Mouse (Mus musculus) heart, postnatal 10 days (tissue): Measurements from ENCODE around the gene Cdh18. TPM values are rescaled to one million over a fixed set of nuclear protein-coding genes. Genes with fewer than 3 reads are reported as not detected.
"Not testable (repeated sequence)": the region's sequence is repeated elsewhere in the genome, so short reads cannot be mapped to it uniquely, and the experiment has no call there.

Experiments
- DNase-seq, 2 experiments: peaks; one replicate each; pipeline ENCODE4 v3.0.0; 2021
- intact Hi-C: fragments of 180-260 bp; cut with DNase I; formaldehyde crosslinking; loops from one replicate; pipeline ENCODE4 v1.15.1; 2025
- total RNA-seq, 2 experiments: library from RNA; stranded (reverse); gene quantifications; 2 replicates each; pipeline ENCODE4 v1.2.3; 2021

Cdh18 gene
- under 1 TPM; 0.12 to 0.20 TPM for total RNA-seq

DNA sequence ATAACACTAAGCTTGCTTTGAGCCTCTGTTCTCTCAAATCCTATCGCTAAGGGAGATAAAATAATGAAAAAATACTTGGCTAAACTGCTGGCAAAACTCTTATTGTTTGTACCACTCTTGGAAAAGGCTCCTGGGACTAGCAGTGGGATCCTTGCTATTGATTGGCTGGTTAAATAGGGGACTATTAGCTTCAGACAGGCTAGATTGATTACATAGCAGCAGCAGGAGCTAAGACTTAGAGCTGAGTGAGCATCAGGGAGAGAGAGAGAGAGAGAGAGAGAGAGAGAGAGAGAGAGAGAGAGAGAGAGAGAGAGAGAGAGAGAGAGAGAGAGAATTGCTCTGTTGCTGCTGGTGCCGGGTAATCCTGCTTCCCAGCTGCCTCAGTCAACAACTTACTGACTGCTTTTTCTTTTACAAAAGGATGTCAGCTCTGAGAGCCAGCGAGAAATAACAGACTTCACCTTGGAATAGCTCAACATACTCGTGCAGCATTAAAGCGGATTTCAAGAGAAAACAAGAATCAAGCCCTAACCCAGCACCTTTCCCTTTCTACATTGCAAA is at the start of gene Cdh18:
Gene Cdh18 (plus strand): TSS at position 312 of the 561 bp plus-strand sequence.
- intact Hi-C loops = no loop called here
- DNase-seq = no peak

- DNase-seq = no peak
- intact Hi-C loops = no loop called here
These were observed 37.6 kb upstream of the Cdh18 start for GRCm38 (mm10) chr15:22511271-22511670.

DNA sequence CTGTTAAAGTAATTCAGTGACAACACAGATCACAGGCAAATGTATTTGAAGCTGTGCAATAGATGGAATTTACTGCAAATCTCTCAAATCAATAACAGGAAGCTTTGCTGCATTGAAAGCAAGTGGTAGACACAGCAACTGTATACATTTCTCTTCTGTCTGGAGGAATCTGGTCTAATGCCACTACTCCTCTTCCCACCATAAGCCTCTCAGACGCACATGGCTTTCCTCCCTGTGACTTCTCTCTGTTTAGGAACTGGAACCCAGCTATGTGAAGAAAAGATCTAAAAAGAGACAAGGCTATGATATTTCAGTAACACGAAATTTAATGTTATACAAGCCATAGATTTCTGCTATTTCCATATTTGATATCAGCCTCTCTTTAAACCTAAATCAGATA is 13.0 kb upstream of the Cdh18 start:
- DNase-seq = no peak
- intact Hi-C loops = no loop called here

DNA sequence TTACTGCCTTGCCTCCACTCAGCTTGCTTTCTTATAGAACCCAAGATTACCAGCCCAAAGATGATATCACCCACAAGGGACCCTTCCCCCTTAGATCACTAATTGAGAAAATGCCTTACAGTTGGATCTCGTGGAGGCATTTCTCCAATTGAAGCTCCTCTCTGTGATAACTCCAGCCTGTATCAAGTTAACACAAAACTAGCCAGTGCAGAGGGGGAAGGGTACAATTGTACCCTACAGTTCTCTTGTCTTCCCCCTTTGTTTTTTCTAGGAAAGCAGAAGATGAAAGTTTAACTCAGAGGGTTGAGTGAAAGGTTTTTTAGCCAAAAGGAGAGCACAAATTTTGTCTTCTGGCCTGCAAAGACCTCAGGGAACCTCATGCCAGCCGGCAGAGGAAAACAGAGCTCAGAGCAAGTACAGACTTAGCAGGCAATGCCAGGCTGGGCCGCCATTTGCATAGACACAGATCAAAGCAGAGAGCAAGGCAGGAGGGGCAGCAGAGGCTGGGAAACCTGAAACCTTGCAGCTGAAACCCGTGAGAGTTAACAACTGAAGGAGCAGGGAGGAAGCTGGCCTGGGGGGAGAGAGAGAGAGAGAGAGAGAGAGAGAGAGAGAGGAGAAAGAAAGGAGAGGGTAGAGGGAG is 29.3 kb downstream of the Cdh18 start:
- intact Hi-C loops = no loop called here
- no peak for DNase-seq

DNA sequence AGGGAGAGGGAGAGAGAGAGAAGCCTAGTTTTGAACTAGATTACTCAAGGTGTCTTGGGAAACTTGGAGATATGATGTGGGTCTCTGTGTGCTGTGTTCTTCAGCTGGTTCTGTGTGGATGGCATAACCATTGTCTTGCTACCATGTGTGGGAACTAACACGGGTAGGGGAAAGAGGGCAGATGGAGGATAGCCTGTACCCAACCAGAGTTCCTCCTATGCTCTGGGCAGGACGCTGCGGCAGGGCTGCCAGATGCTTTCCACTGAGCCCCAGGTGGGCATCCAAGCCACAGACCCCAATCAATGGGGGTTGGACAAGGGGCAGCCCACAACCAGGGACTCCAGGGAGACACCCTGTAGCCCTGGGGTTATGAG is 29.8 kb downstream of the Cdh18 start:
- intact Hi-C loops = no loop called here
- no peak for DNase-seq

DNA sequence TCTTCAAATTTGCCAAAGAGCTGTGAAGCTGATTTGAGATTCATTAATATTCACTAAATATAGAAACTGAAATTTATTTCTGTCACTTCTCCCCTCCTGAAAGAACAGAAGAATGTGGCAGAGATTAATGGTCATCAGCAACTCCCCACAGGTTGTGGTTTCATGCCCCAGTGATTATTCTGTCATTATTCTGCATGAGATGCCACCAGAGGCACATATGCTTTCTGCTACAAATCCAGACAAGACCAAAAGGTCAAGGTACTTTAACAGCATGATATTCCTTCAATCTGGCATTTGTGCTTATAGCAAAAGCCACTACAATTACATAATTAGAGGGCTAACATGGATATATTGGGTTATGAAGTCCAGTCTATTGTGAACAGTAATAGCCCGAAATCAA is 35.8 kb downstream of the Cdh18 start:
- DNase-seq = no peak
- intact Hi-C loops = no loop called here

- intact Hi-C loops = no loop called here
- DNase-seq = no peak
These were observed 167.6 kb downstream of the Cdh18 start for GRCm38 (mm10) chr15:22716376-22716775.

GRCm38 (mm10) chr15:22717681-22718080 is 168.9 kb downstream of the Cdh18 start:
- intact Hi-C loops = no loop called here
- no peak for DNase-seq

GRCm38 (mm10) chr15:22726574-22726973 is 177.8 kb downstream of the Cdh18 start:
- DNase-seq = no peak
- intact Hi-C loops = no loop called here

DNA sequence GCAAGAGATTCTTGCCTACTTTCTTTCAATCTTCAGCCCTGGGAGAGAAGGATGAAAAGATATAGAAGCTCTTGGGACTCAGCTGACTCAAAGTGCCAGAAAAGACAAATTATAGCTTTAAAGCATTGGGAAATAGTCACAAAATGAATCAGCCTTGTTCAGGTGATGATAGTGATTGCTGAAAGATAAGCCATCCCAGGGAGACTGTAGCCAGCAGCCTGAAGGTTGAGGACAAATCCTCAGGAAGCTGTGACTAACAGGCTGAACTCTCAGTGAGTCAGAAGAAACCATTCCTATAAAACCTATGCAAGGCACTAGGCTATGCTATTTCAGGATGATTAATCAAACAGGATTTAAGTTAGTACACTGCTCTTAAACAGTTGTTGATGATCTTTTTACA is 184.2 kb downstream of the Cdh18 start:
- DNase-seq = no peak
- intact Hi-C loops = no loop called here

DNA sequence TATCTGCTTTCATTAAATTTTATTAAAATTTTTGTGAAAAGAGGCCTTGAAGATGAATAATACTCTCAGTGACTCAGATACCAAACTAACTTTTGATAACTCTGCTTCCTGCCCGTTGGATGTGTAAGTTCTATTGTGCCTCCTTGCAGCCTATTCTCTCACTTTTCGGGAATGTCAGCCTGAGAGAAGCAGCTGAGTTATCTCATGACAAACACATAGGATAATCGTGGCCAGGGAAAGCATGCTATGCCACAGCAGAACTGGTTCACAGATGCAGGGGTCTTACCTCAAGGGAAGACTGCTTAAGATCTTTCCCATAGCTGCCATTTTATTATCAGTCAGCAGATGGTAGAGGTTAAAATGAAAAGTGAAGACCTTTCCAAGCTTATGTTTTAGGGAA is 187.3 kb downstream of the Cdh18 start:
- intact Hi-C loops = no loop called here
- no peak for DNase-seq

GRCm38 (mm10) chr15:22761257-22761656 is 212.4 kb downstream of the Cdh18 start:
- intact Hi-C loops, DNase-seq: not testable (repeated sequence)

GRCm38 (mm10) chr15:22766591-22766990 is 217.8 kb downstream of the Cdh18 start:
- intact Hi-C loops, DNase-seq: not testable (repeated sequence)

GRCm38 (mm10) chr15:22776346-22776745 is 227.5 kb downstream of the Cdh18 start:
- no peak for DNase-seq
- intact Hi-C loops = no loop called here

DNA sequence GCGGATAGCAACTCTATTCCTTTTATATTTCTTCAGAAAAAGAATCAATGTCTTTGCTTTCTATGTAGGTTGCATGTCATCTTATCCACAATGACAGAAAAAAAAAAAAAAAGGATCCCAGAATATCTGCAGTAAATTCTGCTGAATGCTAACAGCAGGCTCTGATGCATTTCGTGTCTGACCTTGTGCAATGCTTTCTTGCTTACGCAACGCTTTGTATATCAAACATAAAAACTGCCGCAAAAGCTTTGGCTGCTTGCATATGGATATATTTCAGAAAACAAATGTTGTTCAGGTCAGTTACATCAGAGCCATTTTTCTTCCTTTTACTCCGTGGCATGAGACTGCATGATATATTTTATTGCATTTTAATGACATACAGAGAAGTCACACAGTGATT is 240.9 kb downstream of the Cdh18 start:
- intact Hi-C loops = no loop called here
- DNase-seq = no peak

GRCm38 (mm10) chr15:22791791-22792190 is 243.0 kb downstream of the Cdh18 start:
- no peak for DNase-seq
- intact Hi-C loops = no loop called here

- DNase-seq = no peak
- intact Hi-C loops = no loop called here
These were observed 284.3 kb downstream of the Cdh18 start for GRCm38 (mm10) chr15:22833127-22833526.

DNA sequence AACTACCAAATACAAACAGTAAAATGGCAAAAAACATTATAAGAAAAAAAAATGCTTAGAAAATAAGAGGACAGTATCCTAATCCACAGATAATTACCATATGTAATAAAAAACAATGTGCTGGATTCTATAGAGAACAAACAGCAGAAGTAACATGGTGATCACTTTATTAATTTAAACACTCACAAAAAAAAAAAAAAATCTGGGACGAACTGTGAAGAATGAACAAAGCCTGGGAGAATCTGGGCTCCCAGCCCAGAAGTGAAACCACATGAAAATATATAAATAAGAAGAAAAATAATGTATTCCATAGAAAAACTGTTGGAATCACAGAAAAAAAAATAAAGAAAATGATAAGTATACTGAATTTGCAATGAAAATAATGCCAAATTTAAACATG is 288.4 kb downstream of the Cdh18 start:
- intact Hi-C loops = no loop called here
- DNase-seq = no peak

- DNase-seq = no peak
- intact Hi-C loops = no loop called here
These were observed 308.9 kb downstream of the Cdh18 start for GRCm38 (mm10) chr15:22857704-22858103.

DNA sequence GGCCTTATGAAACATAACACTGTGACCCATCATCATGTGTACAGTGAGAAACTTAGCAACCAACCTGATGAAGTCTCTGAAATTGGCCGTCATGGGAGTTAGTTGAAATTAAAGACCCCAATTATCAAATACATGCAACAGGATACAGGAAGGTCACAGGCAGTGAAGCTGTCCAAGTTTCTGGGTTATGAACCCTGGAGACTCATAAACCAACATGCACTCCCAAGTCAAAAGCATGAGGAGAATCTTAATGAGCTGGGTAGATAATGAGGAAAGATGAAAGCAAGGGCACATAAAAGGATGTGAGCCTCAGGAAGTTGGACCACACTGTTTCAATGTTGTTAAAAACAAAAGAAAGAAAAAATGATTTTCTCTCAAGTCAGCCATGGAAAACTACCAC is 321.9 kb downstream of the Cdh18 start:
- intact Hi-C loops = no loop called here

DNA sequence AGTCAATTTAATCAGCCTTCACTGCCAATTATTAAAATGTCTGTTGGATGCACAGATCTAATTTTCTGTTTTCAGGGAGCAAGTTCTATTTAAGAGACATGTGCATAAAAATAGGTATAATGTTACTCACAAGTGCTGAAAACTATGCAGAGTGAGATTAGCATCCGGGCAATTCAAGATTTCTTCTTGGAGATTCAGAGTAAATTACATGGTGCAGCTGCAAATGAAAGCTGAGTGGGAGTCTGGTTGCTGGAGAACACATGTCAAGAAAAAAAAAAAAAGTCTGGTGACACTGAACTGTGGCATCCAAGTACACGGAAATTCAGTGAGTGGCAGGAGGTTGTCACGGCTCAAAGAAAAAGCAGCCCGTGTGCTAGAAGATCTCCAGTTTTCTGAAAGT is 348.9 kb downstream of the Cdh18 start:
- intact Hi-C loops = no loop called here
- no peak for DNase-seq

More for the DNA sequence above, 321.9 kb downstream of the Cdh18 start:
- DNase-seq = no peak

GRCm38 (mm10) chr15:22898208-22898607 is 349.4 kb downstream of the Cdh18 start:
- intact Hi-C loops = no loop called here
- DNase-seq = peak in 1 of 2 experiments; percentile 10

DNA sequence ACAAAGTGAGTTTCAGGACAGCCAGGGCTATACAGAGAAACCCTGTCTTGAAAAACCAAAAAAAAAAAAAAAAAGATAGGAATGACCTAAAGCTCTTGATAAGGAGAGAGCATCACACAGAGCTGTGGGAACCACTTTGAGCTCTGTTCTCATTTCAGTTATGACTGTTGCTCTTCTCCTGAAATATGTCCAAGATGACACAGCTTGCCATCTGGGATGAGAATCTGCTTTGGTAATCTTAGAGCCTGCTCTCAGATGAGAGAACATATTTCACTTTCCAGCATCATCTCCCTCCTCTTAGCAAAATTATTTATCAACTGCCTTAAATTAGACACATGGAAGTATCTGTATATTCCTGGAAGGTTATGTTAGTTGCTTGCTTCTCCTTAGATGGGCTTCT is 365.6 kb downstream of the Cdh18 start:
- intact Hi-C loops = no loop called here
- DNase-seq = no peak
